Mouse (Mus musculus) thymus, postnatal 0 days (tissue): ENCODE results near the gene Naaladl1. TPM values are rescaled to one million over a fixed set of nuclear protein-coding genes. Genes with fewer than 3 reads are reported as not detected.
"Not testable (repeated sequence)": the region's sequence is repeated elsewhere in the genome, so short reads cannot be mapped to it uniquely, and the experiment has no call there.

Experiments
- DNase-seq: peaks from one replicate; pipeline ENCODE4 v3.0.0-alpha.2; 2015; ENCODE audit warnings: low spot score
- polyA plus RNA-seq: library from polyadenylated mRNA; unstranded; fragments of >200 nt; fragmentation: Nextera tagmentation; extraction: Ambion mirVana; gene quantifications from 2 replicates; pipeline ENCODE4 v1.2.1, GENCODE M21; 2015

Gene Naaladl1
- polyA plus RNA-seq, 1 experiment from 2014 or later: 0.10 TPM

DNA sequence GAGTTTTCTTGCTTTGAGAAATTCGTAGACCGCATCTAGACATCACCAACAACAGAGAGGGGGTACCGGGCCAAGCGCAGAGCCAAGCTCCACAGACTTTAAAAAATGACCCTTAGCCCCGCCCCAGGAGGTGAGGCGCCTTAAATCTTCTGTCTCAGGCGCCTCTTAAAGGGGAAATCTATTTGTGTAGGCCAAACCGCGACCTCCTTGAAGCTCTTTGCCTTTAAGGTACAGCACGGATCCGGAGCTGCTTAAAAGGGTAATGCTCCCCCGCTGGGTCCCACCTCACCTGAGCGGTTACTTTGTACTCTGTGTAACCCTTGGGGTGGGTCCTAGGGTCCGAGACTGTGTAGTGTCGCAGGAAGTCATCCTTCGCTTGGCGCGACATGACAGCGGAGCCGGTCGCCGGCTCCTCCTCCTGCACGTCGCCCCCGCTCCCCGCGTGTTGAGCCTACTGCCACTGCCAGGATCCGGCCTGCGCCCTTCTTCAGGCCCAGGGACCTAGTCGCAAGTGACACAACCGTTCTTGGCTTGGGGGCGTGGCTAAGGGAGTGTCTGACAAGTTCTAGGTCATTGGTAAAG, 22.3 kb downstream of the Naaladl1 start, which contains the start of gene Snx15:
Gene Snx15 (minus strand): TSS at position 545 of the 582 bp plus-strand sequence.
- DNase-seq: peak; percentile 99

GRCm38 (mm10) chr19:6130414-6131128, 25.0 kb downstream of the Naaladl1 start:
- DNase-seq: not testable (repeated sequence)

DNA sequence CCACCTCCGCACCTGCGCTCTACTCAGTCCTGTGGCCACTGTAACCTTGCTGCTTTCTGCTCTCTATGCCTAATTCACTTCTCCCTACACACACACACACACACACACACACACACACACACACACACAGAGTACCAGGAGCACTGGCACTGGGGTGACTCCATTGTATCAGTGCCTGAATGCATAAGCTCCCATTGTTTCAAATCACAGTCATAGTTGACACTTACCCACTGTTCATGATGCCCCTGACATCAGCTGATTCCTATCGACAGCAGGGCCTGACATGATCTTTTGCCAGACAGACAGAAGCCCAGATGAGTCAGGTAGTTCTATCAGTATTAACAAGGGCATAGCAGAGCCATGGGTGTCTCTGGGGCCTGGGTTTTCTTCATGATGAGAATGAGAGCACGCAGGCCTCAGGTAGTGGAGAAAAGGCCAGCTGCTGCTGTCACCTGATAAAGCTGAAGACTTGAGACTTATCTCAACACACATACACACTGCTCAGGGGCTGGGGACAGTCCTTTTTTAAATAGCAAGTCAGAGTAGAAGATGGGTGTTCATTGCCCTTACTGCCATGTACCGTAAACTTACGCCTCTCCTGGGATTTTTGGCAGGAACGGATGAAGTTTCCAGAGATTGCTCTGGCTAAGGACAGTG, 26.7 kb downstream of the Naaladl1 start:
- no peak for DNase-seq

GRCm38 (mm10) chr19:6133197-6133596, 27.6 kb downstream of the Naaladl1 start:
- not testable (repeated sequence) for DNase-seq

- no peak for DNase-seq
Observed at GRCm38 (mm10) chr19:6136397-6136796, 30.8 kb downstream of the Naaladl1 start.

- DNase-seq: no peak
Observed at GRCm38 (mm10) chr19:6139701-6140100, 34.1 kb downstream of the Naaladl1 start.

GRCm38 (mm10) chr19:6140374-6140677, 34.7 kb downstream of the Naaladl1 start:
- no peak for DNase-seq

DNA sequence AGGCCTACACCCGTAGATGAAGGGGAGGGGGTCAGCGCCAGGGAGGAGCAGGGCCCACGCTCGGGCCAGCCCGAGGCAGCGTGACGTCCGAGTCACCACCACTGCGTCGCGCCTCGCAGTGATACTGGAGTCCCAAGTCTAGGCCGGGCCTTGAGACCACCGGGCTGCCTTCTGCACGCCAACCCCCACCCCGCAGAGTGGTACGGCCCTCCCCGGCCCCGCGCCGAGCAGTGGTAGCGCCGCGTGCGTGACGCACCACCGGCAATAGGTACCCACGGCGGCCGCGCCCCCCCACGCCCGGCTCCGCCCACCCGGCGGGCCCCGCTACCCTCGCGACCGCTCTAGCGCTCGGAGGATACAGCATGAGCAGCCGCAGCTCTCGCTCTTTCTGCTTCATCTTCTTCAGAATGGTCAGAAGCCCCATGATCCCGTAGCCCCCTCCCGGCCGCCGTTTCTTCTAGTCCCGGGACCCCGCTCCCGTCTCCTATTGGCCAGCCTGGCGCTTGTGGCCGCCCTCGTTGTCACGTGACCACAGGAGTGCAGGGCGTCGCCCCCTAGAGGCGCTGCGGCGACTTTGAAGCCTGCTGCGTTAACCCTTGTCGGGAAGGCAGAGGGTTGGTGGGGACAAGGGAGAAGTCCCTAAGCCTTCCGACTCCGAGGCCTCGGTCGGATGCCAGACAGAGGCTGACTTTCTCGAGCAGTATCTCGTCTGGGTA, 35.3 kb downstream of the Naaladl1 start, which contains the start of gene Batf2:
Gene Batf2 (plus strand): TSS at position 306 of the 716 bp plus-strand sequence.
- peak; percentile 98 for DNase-seq

DNA sequence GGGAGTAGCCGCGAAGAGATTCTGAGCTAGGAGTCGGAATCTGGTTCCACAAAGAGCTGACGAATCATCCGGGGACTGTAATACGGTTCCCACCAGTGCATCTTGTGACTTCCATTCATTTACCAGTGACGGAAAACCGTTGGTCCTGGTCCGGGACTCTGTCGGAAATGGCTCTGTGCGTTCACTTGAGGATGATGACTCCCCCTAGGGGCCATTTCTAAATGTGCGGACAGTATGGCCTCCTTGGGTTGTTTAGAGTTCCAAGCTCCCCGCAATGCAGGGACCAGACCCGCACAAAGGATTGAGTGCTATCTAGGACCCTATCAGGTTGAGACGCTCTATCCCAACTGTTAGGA, 35.8 kb downstream of the Naaladl1 start, which contains the start of gene Arl2:
Gene Arl2 (minus strand): TSS at position 155 of the 356 bp plus-strand sequence.
- DNase-seq: peak; percentile 91

- DNase-seq: no peak
Observed at GRCm38 (mm10) chr19:6144842-6145241, 39.3 kb downstream of the Naaladl1 start.

DNA sequence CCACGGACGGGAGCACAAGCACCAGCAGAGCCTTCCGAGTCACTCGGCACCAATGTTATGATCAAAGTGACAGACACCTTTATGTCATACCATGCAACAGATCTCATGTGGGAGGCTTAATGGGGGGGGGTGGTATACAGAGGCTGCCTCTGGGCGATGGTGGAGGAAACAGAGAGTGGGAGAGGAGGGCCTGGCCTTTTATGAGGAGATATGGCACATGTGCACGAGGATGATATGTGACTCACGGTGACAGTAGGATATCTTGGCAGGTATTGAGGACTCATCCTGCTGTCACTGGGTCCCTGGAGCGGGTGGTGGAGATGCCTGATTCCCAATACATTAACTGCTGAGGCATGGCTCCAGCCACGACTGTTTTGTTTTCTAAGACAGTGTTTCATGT, 49.6 kb downstream of the Naaladl1 start:
- DNase-seq: no peak

GRCm38 (mm10) chr19:6156372-6156771, 50.8 kb downstream of the Naaladl1 start:
- no peak for DNase-seq

DNA sequence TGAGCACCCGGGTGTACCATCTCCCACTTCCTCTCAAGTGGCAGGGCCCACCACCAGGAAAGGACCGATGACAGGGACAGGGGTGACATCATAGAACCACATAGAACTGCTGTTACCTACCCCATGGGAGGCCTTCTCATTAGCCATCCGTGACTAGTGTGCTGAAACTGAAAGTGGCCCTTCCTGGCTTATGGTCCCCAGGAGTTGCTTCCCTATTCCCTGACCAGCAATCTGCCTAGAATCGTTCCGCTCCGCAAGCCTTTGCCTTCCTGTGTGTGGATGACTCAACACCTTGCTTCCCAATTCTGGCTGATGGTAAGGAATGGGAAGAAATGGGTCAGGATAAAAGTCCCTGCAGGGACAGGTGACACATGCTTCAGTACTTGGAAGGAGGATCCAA, 51.6 kb downstream of the Naaladl1 start:
- no peak for DNase-seq

DNA sequence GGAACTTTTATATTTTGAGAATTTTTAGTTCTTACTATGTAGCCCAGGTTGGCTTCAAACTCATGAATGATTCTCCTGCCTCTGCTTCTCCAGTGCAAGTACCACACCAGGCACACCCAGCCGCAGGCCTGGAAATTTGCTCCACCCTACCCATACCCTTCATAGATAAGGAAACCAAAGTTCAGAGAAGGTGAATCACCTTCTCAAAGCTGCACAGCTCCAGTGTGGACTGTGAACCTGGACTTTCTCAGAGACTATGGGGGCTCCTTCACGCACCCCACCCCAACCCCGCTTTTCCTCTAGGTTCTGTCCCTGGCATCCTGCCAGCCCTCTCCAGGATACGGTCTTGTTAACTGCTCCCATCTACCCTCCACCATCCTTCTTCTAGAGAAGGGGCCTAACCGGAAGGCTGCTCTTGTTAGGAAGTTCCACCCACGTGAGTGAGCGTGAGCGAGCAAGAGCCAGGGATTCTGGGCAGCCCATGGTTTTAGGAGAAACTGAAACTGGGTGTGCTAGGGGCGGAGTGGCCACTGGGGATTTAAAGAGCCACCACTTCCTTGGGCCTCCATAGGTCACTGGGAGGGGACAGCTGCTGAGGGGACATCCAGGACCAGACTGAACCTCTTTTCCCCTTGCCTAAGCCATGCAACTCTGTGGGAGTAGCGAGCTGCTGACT, 58.4 kb downstream of the Naaladl1 start:
- DNase-seq: no peak

Other genes with a start within 250 kb of the Naaladl1 start
- 72.4 and 75.2 TPM in 2 replicates for gene Frmd8, start 230.5 kb upstream of the Naaladl1 start, polyA plus RNA-seq
- 11.4 and 14.6 TPM in 2 replicates for gene Slc25a45, start 228.0 kb upstream of the Naaladl1 start, polyA plus RNA-seq
- 3.3 and 4.1 TPM in 2 replicates for gene Tigd3, start 211.6 kb upstream of the Naaladl1 start, polyA plus RNA-seq
- 104 and 116 TPM in 2 replicates for gene Dpf2, start 192.8 kb upstream of the Naaladl1 start, polyA plus RNA-seq
- 5.2 and 6.7 TPM in 2 replicates for gene Cdc42ep2, start 181.0 kb upstream of the Naaladl1 start, polyA plus RNA-seq
- gene Pola2, start 141.6 kb upstream of the Naaladl1 start, polyA plus RNA-seq: 61.4 and 71.4 TPM in 2 replicates
- not detected in 2 replicates for gene Slc22a20, start 119.6 kb upstream of the Naaladl1 start, polyA plus RNA-seq
- 19.8 and 21.6 TPM in 2 replicates for gene Capn1, start 89.9 kb upstream of the Naaladl1 start, polyA plus RNA-seq
- gene Syvn1, start 59.2 kb upstream of the Naaladl1 start, polyA plus RNA-seq: 15.1 and 16.5 TPM in 2 replicates
- gene Mrpl49, start 48.0 kb upstream of the Naaladl1 start, polyA plus RNA-seq: 65.2 and 71.4 TPM in 2 replicates
- gene Fau, start 47.9 kb upstream of the Naaladl1 start, polyA plus RNA-seq: 1,297 and 1,312 TPM in 2 replicates
- 48.3 and 55.4 TPM in 2 replicates for gene Znhit2, start 44.6 kb upstream of the Naaladl1 start, polyA plus RNA-seq
- gene Tm7sf2, start 37.4 kb upstream of the Naaladl1 start, polyA plus RNA-seq: 10.1 and 10.3 TPM in 2 replicates
- 69.3 and 77.1 TPM in 2 replicates for gene Vps51, start 28.6 kb upstream of the Naaladl1 start, polyA plus RNA-seq
- gene Tmem262, start 25.7 kb upstream of the Naaladl1 start, polyA plus RNA-seq: 0.44 TPM in 1 of 2 replicates, not detected in the other
- 0.68 and 1.4 TPM in 2 replicates for gene Gm28374, start 23.5 kb upstream of the Naaladl1 start, polyA plus RNA-seq
- 52.1 and 55.3 TPM in 2 replicates for gene Zfpl1, start 20.8 kb upstream of the Naaladl1 start, polyA plus RNA-seq
- 53.2 and 53.6 TPM in 2 replicates for gene Cdca5, start 20.8 kb upstream of the Naaladl1 start, polyA plus RNA-seq
- 0.27 TPM in 1 of 2 replicates, not detected in the other for gene AC131692.1, start 11.4 kb upstream of the Naaladl1 start, polyA plus RNA-seq
- gene Sac3d1, start 12.9 kb downstream of the Naaladl1 start, polyA plus RNA-seq: 46.4 and 48.5 TPM in 2 replicates
- gene Snx15, start 22.5 kb downstream of the Naaladl1 start, polyA plus RNA-seq: 31.2 and 34.8 TPM in 2 replicates
- 0.48 and 0.57 TPM in 2 replicates for gene Batf2, start 35.2 kb downstream of the Naaladl1 start, polyA plus RNA-seq
- gene Arl2, start 35.8 kb downstream of the Naaladl1 start, polyA plus RNA-seq: 57.2 and 57.4 TPM in 2 replicates
- 0.47 and 0.50 TPM in 2 replicates for gene Majin, start 78.6 kb downstream of the Naaladl1 start, polyA plus RNA-seq
- 3.6 and 4.0 TPM in 2 replicates for gene Gpha2, start 120.6 kb downstream of the Naaladl1 start, polyA plus RNA-seq
- gene Ppp2r5b, start 130.1 kb downstream of the Naaladl1 start, polyA plus RNA-seq: 8.9 TPM in 2 replicates
- gene Atg2a, start 135.9 kb downstream of the Naaladl1 start, polyA plus RNA-seq: 5.6 and 6.5 TPM in 2 replicates
- 29.5 and 29.9 TPM in 2 replicates for gene Ehd1, start 170.9 kb downstream of the Naaladl1 start, polyA plus RNA-seq
- gene Cdc42bpg, start 200.7 kb downstream of the Naaladl1 start, polyA plus RNA-seq: 0.37 and 0.52 TPM in 2 replicates
- gene Men1, start 229.2 kb downstream of the Naaladl1 start, polyA plus RNA-seq: 54.0 and 54.2 TPM in 2 replicates
- 49.6 and 57.3 TPM in 2 replicates for gene Map4k2, start 235.4 kb downstream of the Naaladl1 start, polyA plus RNA-seq